Mouse (Mus musculus) neutrophil, adult 65 days (primary cell): ENCODE data around the gene Atp5d. TPM values are rescaled to one million over a fixed set of nuclear protein-coding genes. Genes with fewer than 3 reads are reported as not detected.

Experiments used
- total RNA-seq: library from RNA; stranded (reverse); gene quantifications from 2 replicates; pipeline ENCODE4 v1.2.4, GENCODE M21; 2023

Atp5d gene
- total RNA-seq, result 81.5 and 92.7 TPM in 2 replicates

DNA sequence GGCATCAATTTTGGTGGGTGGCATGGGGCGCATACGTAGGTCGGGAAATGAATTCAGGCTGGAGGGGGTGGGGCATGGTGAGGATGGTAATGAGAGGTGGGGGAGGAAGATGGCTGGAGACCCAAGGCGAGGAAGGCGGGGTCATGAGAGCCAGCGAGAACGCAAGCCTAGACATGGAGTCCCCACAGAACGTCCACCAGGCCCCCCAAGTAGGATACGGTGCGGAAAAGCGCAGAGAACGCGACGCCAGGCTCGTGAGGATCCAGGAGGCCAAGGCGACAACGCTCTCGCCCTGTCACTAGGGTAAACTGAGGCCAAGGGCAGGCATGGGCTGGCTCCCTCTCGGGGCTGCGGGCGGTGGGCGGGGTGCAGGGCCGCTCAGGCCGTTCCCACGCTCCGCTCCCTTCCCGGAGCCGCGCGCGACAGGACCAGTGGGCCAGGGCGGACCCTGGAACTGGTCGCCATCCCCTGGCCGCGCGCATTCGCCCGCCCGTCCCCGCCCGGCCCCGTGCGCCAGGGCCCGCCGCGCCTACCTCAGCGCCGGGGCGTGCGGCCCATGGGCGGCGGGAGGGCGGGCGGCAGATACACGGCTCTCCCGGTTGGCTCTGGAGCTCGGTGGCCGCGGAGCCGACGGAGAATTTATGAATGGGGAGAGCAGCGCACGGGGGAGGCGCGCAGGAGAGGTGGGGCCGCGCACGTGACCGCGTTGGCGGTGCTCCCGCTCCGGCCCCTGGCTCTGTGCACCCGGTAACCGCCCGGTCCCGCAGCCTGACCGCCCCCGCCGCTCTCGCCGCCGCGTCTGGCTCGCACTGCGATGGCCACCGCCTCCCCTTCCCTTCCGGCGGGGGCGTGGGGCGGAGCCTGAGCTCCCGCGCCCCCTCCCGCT, at the start of gene Atp5d:
TSS of gene Atp5d (plus strand) at position 80 of the 886 bp plus-strand sequence.

GRCm38 (mm10) chr10:80105460-80105859, 33.0 kb upstream of the Atp5d start, which contains the start of gene Sbno2:
Gene Sbno2 (minus strand): TSS chr10:80105571.

DNA sequence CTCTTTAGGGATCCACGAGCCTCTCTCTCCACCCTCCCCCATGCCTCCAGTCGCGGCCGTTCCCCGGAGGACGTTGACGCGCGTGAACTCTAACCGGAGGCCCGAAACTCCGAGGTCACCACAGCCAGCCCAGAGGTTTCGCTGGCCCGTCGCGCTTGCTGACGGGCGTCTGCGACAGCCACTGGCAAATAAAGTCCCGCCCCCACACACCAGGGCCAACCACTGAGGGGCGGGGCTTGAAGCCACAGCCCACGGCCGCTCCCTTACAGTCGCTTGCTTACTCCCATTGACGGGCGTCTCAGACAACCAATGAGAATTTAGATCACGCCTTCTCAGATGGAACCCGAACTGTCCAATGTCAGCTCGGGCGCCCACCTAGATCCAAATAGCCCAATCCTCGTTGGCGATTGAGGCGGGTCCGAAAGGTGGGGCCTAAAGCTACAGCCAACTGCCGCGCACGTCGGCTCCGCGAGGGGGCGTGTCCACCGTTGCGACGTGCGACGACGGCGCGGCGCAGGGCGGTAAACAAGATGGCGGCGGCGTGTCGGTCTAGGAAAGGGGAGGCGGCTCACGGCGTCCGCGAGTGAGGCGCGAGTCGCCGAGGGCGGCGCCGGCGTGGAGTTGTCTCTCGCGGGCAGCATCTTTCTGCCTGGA, 23.0 kb upstream of the Atp5d start, which contains the start of gene Stk11:
TSS of gene Stk11 (plus strand) at position 514 of the 654 bp plus-strand sequence.

DNA sequence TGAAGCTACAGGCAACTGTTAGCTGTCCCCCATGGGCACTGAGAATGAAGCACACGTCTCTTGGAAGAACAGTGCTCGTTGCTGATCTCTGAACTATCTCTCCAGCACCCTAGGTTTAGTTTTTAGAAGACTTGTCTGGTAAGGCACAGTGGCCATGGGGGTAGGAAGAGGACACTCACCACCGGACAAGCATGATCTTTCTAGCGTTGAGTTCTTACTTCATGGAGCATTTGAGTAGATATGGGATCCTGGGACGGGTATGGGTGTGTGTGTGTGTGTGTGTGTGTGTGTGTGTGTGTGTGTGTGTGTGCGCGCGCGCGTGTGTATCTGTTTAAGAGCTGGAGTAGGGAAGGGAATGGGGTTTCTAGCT, 2.2 kb downstream of the Atp5d start, which contains the start of gene Cbarp:
TSS of gene Cbarp (minus strand) at position 170 of the 370 bp plus-strand sequence.

DNA sequence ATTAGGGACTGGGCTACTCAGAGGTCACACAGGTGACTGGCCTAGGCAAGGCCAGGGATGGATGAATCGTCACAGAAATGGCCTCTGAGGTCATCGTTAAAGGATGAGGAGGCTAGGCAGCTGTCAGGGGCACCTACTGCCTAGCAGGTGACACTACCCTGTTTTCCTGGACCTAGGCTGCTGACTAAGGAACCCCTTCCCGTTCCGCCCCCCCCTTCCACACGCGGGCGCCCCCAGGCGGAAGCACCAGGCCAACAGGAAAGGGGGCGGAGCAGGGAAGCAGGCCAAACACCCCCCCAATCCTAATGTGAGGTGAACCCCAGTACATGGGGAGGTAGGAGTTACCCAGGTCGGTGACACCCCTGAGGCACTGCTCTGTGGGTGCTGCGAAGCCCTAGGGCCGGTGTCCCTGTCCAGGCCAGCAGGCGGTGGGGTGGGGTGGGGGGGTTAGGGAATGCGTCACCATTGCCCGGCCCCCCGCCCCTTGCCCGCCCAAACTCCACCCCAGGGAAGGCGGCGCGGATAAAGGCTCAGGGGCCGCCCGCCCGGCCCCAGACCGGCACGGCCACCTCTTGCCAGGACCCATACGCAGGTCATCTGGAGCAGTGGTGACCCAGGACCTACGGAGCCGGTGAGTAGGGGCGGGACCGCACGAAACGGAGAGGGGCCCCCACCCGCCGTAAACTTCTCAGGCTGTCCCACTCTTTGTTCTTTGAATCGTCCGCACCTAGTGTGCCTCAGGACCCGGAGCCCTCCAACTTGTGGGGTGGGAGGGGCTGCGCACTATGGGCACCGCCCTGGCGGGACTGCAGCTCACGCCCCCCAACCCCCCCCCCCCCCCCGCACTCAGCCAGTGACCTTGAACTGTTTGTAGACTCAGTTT, 9.5 kb downstream of the Atp5d start, which contains the start of gene Midn:
TSS of gene Midn (plus strand) at position 554 of the 883 bp plus-strand sequence.

GRCm38 (mm10) chr10:80165392-80166128, 27.1 kb downstream of the Atp5d start, which contains the start of gene Cirbp:
Gene Cirbp (plus strand): TSS chr10:80165985.

DNA sequence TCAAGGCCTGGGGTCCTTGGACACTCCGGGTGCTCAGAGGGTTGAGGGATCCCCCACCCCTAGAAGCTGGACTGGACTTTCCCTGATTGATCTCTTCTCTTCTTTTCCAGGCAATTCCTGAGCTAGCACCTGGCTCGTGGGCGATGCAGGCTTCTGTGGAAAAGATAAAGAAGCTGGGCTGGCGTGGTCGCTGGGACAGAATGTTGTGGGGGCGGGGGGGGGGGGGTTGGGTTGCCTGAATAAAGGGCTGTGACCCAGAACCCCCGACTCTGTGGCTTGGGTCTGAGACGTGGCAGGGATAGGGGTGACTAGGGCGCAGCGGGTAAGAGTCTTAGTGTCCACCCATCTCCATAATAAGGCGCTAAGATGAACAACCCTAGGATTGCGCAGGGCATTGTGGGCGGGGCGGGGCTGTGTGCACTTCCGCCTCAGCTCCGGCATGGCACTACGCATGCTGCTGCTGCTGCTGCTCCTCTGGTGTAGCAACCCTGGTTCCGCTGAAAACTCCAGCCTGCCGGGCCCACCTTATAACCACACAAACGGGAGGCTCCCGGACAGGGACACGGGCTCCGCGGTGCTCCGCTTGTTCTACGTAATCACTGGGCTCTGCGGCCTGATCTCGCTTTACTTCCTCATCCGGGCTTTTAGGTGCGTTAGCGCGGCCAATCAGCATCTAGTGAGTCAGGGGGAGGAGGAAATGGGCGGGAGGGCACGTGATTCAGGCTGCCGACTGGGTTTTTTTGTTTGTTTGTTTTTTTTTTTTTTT, 34.3 kb downstream of the Atp5d start, which contains the start of gene 1600002K03Rik:
TSS of gene 1600002K03Rik (plus strand) at position 418 of the 766 bp plus-strand sequence.

DNA sequence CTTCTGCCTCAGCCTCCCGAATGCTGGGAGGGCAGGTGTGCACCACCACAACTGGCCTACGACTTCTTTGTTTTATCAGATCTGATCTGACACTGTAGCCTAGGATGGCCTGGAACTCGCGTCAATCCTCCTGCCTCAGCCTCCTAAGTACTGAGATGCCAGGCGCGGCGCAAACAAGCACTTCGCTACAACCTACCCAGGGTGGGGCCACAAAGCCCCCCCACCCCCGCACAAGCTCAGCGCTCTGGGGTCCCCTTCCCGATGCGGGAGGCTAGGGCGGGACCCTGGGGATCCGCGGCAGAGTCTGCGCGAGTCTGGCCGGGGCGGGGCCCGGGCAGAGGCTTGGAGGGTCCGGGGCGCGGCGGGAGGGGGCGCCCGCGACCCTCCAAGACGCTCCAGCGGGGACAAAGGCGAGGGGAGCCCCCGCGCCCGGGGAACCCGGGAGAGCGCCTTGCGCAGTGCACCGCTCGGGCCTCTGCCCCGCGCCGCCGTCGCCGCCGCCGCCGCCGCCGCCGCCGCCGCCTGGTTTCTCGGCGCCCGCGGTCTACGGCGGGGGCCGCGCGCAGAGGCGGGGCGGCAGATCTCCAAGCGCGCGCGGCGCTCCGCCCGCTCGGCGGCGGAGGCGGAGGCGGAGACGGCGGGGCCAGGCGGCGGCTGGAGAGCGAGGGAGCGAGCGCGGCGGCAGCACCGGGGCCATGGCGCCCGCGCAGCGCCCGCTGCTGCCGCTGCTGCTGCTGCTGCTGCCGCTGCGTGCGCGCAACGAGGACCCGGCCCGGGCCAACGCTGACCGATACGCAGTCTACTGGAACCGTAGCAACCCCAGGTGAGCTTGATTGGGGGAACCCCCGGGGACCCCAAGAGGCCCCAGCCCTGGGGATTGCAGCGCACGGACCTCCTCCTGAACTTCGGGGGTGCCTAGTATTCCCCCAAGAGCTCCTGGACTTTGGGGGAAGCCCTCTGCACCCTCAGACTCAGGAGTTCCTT, 40.9 kb downstream of the Atp5d start, which contains the start of gene Efna2:
TSS of gene Efna2 (plus strand) at position 415 of the 984 bp plus-strand sequence.

Other genes starting within 250 kb of the Atp5d start
- not detected in 2 replicates for gene Cfd, start 247.8 kb upstream of the Atp5d start, total RNA-seq
- gene Med16, start 229.7 kb upstream of the Atp5d start, total RNA-seq, result 38.8 and 45.7 TPM in 2 replicates
- not detected in 2 replicates for gene Gm26602, start 227.8 kb upstream of the Atp5d start, total RNA-seq
- 5.0 and 5.7 TPM in 2 replicates for gene Kiss1r, start 221.7 kb upstream of the Atp5d start, total RNA-seq
- 563 and 732 TPM in 2 replicates for gene R3hdm4, start 217.4 kb upstream of the Atp5d start, total RNA-seq
- 203 and 226 TPM in 2 replicates for gene Arid3a, start 211.6 kb upstream of the Atp5d start, total RNA-seq
- 13.5 and 19.5 TPM in 2 replicates for gene Wdr18, start 178.5 kb upstream of the Atp5d start, total RNA-seq
- gene Grin3b, start 167.9 kb upstream of the Atp5d start, total RNA-seq, result 0.16 and 0.19 TPM in 2 replicates
- 65.1 and 75.1 TPM in 2 replicates for gene Tmem259, start 154.3 kb upstream of the Atp5d start, total RNA-seq
- gene Cnn2, start 150.0 kb upstream of the Atp5d start, total RNA-seq, result 381 and 568 TPM in 2 replicates
- 105 and 153 TPM in 2 replicates for gene Abca7, start 142.1 kb upstream of the Atp5d start, total RNA-seq
- gene Arhgap45, start 122.0 kb upstream of the Atp5d start, total RNA-seq, result 445 and 546 TPM in 2 replicates
- gene Polr2e, start 98.8 kb upstream of the Atp5d start, total RNA-seq, result 31.6 and 36.0 TPM in 2 replicates
- 228 and 229 TPM in 2 replicates for gene Gpx4, start 91.5 kb upstream of the Atp5d start, total RNA-seq
- 164 and 210 TPM in 2 replicates for gene Sbno2, start 33.1 kb upstream of the Atp5d start, total RNA-seq
- gene Stk11, start 22.8 kb upstream of the Atp5d start, total RNA-seq, result 193 and 249 TPM in 2 replicates
- gene Cbarp, start 2.2 kb downstream of the Atp5d start, total RNA-seq, result 0.61 and 1.3 TPM in 2 replicates
- 220 and 226 TPM in 2 replicates for gene Midn, start 9.6 kb downstream of the Atp5d start, total RNA-seq
- 41.2 and 65.3 TPM in 2 replicates for gene Cirbp, start 27.4 kb downstream of the Atp5d start, total RNA-seq
- 1.8 and 2.7 TPM in 2 replicates for gene 1600002K03Rik, start 34.3 kb downstream of the Atp5d start, total RNA-seq
- not detected in 2 replicates for gene Efna2, start 40.9 kb downstream of the Atp5d start, total RNA-seq
- 20.6 and 22.3 TPM in 2 replicates for gene Mum1, start 87.8 kb downstream of the Atp5d start, total RNA-seq
- gene Ndufs7, start 110.5 kb downstream of the Atp5d start, total RNA-seq, result 44.9 and 49.8 TPM in 2 replicates
- gene Gamt, start 122.4 kb downstream of the Atp5d start, total RNA-seq, result 4.0 and 4.8 TPM in 2 replicates
- gene Dazap1, start 122.9 kb downstream of the Atp5d start, total RNA-seq, result 71.8 and 72.5 TPM in 2 replicates
- 539 and 578 TPM in 2 replicates for gene Rps15, start 153.8 kb downstream of the Atp5d start, total RNA-seq
- not detected in 2 replicates for gene Apc2, start 157.3 kb downstream of the Atp5d start, total RNA-seq
- 29.5 and 40.3 TPM in 2 replicates for gene 2310011J03Rik, start 181.9 kb downstream of the Atp5d start, total RNA-seq
- gene Pcsk4, start 190.9 kb downstream of the Atp5d start, total RNA-seq, result not detected in 2 replicates
- 0.44 and 0.54 TPM in 2 replicates for gene Reep6, start 191.3 kb downstream of the Atp5d start, total RNA-seq
- not detected in 2 replicates for gene Adamtsl5, start 209.8 kb downstream of the Atp5d start, total RNA-seq
- gene Plk5, start 217.8 kb downstream of the Atp5d start, total RNA-seq, result not detected in 2 replicates
- 1.9 and 2.6 TPM in 2 replicates for gene Mex3d, start 249.0 kb downstream of the Atp5d start, total RNA-seq